Mouse (Mus musculus): ENCODE measurements around the gene Efcab8.

DNA sequence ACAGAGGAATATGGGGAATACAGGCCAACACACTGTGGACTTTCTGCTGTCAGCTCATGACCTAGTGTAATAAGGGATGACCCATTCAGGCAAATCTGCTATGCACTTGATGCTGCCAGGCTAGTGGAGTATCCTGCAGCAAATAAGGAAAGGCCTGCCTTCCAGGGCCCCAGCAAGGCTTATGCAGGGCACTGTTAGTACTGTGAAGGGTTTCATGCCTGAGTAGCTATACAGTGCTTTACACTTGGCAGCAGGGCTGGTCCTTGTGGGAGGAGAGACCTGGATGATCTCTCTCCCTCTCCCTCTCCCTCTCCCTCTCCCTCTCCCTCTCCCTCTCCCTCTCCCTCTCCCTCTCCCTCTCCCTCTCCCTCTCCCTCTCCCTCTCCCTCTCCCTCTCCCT lies 13.6 kb downstream of the Efcab8 start:
- no peak for TF ChIP-seq GATA1 (IDR thresholded peaks at IDR 0.05; ENCODE audit: low read length)
- no peak for TF ChIP-seq TAL1 (IDR thresholded peaks at IDR 0.05; ENCODE audit: low read length)

All from erythroblast, embryonic 14.5 days (primary cell).